Mouse (Mus musculus) kidney, adult 9 months (tissue): ENCODE data around the gene Mical2.

ENCODE experiments used
- DNase-seq: peaks from one replicate; pipeline ENCODE4 v3.0.0; 2022

Gene Mical2

GRCm38 (mm10) chr7:112244071-112244470 lies 18.4 kb downstream of the Mical2 start:
- no peak for DNase-seq

GRCm38 (mm10) chr7:112244683-112245082 lies 19.0 kb downstream of the Mical2 start:
- no peak for DNase-seq

GRCm38 (mm10) chr7:112245839-112246438 lies 20.3 kb downstream of the Mical2 start:
- DNase-seq: no peak

- no peak for DNase-seq
These were observed 20.8 kb downstream of the Mical2 start for GRCm38 (mm10) chr7:112246442-112246841.

- DNase-seq: no peak
These were observed 22.2 kb downstream of the Mical2 start for GRCm38 (mm10) chr7:112247890-112248289.

- DNase-seq: no peak
These were observed 23.8 kb downstream of the Mical2 start for GRCm38 (mm10) chr7:112249476-112249875.

GRCm38 (mm10) chr7:112252065-112252464 lies 26.4 kb downstream of the Mical2 start:
- DNase-seq: peak; percentile 87

- DNase-seq: no peak
These were observed 28.6 kb downstream of the Mical2 start for GRCm38 (mm10) chr7:112254233-112254632.

GRCm38 (mm10) chr7:112255248-112255866 lies 29.7 kb downstream of the Mical2 start:
- no peak for DNase-seq

GRCm38 (mm10) chr7:112258338-112258903 lies 32.8 kb downstream of the Mical2 start:
- no peak for DNase-seq

- no peak for DNase-seq
These were observed 33.6 kb downstream of the Mical2 start for GRCm38 (mm10) chr7:112259286-112259685.

- no peak for DNase-seq
These were observed 35.5 kb downstream of the Mical2 start for GRCm38 (mm10) chr7:112261121-112261520.

- no peak for DNase-seq
These were observed 41.6 kb downstream of the Mical2 start for GRCm38 (mm10) chr7:112267266-112267665.

- DNase-seq: no peak
These were observed 43.2 kb downstream of the Mical2 start for GRCm38 (mm10) chr7:112268761-112269425.

- peak; percentile 78 for DNase-seq
These were observed 45.2 kb downstream of the Mical2 start for GRCm38 (mm10) chr7:112270870-112271269.

- no peak for DNase-seq
These were observed 46.0 kb downstream of the Mical2 start for GRCm38 (mm10) chr7:112271627-112272026.

- DNase-seq: no peak
These were observed 47.0 kb downstream of the Mical2 start for GRCm38 (mm10) chr7:112272692-112273091.

- DNase-seq: no peak
These were observed 47.8 kb downstream of the Mical2 start for GRCm38 (mm10) chr7:112273451-112273850.

- DNase-seq: no peak
These were observed 49.0 kb downstream of the Mical2 start for GRCm38 (mm10) chr7:112274611-112275010.

- DNase-seq: no peak
These were observed 49.4 kb downstream of the Mical2 start for GRCm38 (mm10) chr7:112275093-112275492.

- DNase-seq: peak; percentile 30
These were observed 50.2 kb downstream of the Mical2 start for GRCm38 (mm10) chr7:112275883-112276282.

GRCm38 (mm10) chr7:112276823-112277222 lies 51.2 kb downstream of the Mical2 start:
- DNase-seq: no peak

- DNase-seq: no peak
These were observed 53.0 kb downstream of the Mical2 start for GRCm38 (mm10) chr7:112278648-112279047.

GRCm38 (mm10) chr7:112280474-112280873 lies 54.8 kb downstream of the Mical2 start:
- DNase-seq: no peak
